Mouse (Mus musculus) gastrocnemius, postnatal 14 days (tissue): ENCODE results near the gene Pik3ca. TPM values are rescaled to one million over a fixed set of nuclear protein-coding genes. Genes with fewer than 3 reads are reported as not detected.
A peak's percentile ranks its signal among the peaks of the same experiment; 100 is the strongest.
"Not testable (repeated sequence)": the region's sequence is repeated elsewhere in the genome, so short reads cannot be mapped to it uniquely, and the experiment has no call there.

Experiments
- DNase-seq: peaks from one replicate; pipeline ENCODE4 v3.0.0; 2021; ENCODE audit warnings: mixed read lengths
- intact Hi-C: fragments of 180-260 bp; cut with DNase I; formaldehyde crosslinking; loops from one replicate; pipeline ENCODE4 v1.15.1; 2025; ENCODE audit warnings: low total_unique reads
- total RNA-seq, 2 experiments: library from RNA; stranded (reverse); gene quantifications; 2 replicates each; pipeline ENCODE4 v1.2.3; 2021

Pik3ca gene
- total RNA-seq, 2 experiments from 2014 or later = 36.9 to 40.9 TPM

DNA sequence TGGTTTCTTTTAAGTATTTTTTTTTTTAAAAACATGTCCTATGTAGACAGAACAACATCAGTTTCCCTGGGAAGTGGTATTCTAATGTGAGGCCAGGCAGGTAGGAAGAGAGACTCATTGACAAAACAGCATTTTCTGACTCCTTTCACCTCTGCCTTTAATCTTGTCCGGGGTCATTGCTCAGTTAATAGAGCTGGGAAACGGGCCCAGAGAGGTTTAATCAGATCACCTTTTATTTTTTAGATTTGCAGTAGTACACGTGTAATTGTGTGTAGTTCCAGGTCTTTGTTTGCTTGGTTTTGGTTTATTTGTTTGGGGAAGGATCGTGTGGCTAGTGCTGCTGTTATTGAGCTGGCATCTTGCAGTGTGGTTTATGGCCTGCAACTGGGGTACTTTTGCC lies 1.9 kb downstream of the Pik3ca start:
- intact Hi-C loops = no loop called here
- no peak for DNase-seq

DNA sequence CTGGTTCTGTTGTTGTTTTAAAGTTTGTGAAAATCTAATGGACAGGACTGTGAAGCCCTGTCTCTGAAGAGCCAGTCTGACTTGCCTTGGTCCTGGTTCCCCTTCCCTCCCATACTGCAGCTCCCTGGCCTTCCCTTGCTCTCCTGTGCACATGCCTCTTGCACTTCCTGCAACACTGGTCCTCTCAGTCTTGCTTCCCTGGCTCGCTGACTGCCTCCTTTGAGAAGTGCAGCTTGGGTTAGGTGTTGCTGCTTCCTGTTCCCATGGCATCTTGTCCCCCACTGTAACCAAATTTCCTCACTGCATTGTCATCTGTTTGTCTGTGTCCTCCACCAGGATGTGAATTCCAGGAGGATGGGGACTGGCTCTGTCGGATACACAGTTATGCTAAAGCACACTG lies 2.5 kb downstream of the Pik3ca start:
- intact Hi-C loops = loop anchor here (5.0 kb wide), 1 partner anchor 57 kb away; no protein-coding TSS in a partner anchor
- DNase-seq = no peak

DNA sequence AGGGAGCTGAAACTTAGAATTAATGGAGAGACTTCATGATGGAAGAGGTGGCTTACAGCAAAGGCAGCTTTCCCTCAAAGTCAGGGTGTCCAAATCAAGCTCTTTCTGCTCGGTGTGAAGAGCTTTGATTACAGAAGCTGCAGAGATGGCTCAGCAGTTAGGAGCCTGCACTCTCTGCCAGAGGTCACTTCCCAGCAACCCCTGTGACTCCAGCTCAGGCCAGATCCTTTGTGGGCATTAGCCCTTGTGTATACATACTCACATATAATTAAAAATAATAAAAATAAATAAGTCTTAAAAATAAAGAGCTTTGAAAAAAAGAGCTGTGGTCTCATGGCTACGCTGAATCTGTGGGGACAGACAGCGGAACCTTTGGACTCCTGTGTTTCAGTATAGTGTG lies 4.1 kb downstream of the Pik3ca start:
- intact Hi-C loops = loop anchor here (5.0 kb wide), 1 partner anchor 56 kb away; no protein-coding TSS in a partner anchor
- no peak for DNase-seq

DNA sequence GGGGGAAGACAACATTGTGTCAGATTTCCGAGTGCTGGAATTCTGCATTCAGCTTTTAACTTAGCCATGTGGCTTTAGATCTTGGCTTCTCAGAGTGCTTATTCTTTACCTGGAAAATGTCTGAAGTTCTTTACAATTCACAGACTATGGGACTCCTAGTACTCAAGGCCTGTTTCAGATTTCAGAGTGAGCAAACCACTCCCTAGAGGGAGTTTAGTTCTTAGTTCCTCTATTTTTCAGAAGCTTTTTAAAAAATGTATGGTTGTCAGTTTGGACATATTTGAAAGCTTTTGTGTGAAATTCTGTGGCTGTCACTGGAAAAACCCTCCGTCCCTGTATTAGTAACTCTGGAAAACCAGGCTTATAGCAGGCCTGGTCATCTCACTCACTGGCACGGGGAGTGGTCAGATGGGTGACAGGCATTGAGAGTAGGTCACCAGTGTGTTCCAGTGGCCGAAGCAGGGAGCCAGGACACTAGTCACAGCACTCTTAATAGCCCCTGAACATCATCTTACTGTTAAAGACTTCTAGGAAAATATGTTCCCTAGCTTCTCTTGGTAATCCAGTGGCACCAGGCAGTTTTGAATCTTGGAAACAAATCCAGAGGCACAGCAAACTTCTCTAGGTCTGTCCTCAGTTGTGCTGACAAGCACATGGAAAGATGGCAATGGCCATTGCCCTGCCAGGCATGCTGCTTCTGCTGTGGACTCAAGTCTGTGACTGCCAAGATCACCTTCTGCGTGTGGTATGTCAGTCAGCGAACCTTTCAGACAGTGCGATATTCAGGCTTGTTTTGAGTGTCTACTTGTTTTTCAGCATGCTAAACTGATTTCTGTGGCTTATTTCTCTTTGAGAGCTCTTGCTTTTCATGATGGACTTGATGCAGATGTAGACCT lies 5.8 kb downstream of the Pik3ca start:
- peak; percentile 62 for DNase-seq
- intact Hi-C loops = loop anchor here (5.0 kb wide), 1 partner anchor 54 kb away; no protein-coding TSS in a partner anchor

DNA sequence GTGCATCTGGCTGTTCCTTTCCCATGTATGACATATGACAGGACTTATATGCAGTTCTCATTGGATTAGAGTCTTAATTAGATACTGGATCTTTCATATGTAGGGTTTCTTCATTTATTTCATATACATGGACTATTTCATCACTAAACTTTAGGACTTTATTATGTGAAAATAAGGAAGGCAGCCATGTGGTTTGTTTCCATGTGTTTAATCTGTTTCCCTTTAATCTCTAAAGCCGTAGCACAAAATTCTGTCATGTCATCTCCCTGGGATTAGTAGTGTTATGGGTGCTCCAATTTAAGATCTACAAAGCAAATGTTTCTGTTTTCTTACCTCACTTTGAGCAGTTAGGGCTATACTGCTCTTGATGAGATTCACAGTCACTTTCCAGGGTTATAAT lies 8.2 kb downstream of the Pik3ca start:
- intact Hi-C loops = no loop called here
- no peak for DNase-seq

DNA sequence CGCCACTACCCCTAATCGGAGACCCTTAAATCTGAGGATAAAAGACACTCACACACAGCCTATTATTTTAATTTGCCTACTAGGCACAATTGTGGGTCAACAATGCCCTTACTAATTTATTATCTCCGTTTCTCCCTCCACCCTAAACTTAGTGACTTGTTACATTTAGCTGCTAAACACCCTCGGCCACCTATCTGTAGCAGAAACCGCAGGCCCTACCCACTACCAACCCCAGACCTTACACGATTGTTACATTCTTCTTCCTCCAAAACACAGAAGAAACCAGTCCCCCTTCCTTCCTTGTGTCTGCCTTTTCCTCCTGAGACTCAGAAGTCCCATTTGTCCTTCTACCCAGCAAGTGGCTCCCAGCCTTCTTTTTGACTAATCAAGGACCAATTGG lies 9.3 kb downstream of the Pik3ca start:
- intact Hi-C loops = no loop called here
- no peak for DNase-seq

DNA sequence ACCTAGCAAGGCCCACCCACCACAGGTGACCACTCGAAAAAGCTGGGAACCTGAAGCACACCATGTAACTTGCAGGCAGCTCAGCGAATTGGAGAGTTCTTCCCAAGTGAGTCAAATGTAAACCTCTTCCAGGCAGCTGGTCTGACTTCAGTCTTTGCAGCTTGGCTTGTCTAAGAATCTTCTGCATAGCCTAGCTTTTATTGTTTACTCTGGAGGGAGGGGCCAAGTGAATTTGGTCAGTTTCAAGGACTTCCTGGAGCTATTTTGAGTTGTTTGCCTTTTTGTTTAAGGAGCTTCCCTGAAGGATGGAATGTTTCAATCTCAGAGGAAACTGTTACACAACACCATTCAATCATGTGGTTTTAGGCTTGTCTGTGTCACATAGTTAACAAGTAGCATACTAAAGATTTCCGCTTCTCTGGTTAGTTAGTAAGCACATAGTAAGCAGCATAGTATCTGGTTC lies 11.4 kb downstream of the Pik3ca start:
- intact Hi-C loops = no loop called here
- no peak for DNase-seq

DNA sequence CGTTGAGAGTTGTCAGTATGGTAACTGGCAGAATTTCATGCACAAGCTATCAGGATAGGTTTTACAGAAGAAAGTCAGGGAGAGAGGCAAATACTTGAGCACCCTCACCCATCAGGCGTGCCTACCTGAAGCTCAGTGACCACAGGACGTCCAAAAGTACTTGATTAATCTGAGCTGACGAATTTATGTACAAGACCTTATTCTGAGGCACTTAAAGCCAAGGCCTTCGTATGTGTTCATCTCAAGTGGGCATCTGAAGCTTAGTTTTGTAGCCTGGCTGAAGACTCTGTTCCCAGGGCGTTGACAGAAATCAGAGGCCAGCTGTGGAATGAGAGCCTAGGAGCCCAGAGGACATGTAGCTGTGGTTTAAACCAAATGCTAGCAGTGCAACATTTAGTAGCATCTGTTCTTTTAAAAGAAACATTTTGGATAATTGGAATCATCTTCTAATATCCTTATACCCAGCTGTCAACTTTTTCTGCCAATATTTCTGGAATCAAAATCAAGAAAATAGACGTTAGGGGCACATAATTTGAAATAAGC lies 15.1 kb downstream of the Pik3ca start:
- DNase-seq = no peak
- intact Hi-C loops = no loop called here

DNA sequence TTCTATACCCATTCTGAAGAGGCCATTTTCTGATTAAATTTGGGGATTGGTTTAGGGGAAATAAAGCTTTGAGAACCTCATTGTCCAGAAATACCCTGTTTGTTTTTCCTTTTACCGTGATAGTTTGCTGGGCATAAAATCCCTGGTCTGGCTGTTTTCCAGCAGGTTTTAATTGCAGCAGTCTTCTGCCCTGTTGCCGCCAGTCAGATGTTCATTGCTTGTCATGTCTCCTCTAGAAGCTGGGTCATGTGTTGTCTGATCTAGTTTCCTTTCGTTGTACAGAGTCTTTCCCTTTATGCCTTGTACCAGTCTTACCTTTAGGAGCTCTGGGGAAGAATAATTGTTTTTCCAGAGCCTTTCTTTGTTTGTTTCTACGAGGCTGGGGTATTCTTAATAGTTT lies 16.9 kb downstream of the Pik3ca start:
- DNase-seq = no peak
- intact Hi-C loops = no loop called here

DNA sequence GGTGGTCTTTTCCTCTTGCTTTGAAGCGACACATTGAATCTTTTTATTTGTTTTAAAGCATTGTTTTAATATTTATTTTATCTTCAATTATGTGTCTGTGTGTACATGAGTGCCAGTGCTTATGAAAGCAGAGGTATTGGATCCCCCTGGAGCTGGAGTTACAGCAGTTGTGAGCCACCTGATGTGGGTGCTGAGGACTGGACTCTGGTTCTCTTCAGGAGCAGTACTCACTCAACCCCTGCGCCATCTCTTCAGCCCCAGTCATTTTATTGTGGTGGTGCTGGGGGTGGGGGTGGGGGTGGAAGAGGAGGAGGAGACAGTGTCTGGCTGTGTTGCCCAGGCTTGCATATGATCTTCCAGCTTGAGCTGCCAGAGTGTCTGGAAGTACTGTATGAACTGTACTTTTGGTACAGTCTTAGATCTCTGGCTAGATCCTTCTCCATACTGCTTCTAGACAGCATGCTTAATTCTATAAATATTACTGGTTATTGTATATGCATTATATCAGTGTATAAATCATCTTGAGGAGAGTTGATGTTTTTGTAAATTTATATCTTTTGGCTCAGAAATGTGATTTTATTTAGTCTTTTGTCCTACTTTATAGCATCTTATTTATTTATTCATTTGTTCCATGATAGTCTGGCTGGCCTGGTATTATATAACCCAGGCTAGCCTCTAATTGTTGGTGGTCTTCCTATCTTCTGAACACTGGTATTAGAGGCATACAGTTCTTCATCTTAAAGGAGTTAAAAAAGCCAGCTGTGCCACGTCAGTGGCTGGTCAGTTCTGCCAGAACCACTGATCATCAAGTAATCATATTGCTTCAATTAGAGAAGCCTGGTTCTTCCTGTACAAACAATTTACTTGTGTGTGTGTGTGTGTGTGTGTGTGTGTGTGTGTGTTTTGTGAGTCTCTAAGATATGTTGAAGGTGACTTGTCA lies 18.2 kb downstream of the Pik3ca start:
- intact Hi-C loops = no loop called here
- no peak for DNase-seq

DNA sequence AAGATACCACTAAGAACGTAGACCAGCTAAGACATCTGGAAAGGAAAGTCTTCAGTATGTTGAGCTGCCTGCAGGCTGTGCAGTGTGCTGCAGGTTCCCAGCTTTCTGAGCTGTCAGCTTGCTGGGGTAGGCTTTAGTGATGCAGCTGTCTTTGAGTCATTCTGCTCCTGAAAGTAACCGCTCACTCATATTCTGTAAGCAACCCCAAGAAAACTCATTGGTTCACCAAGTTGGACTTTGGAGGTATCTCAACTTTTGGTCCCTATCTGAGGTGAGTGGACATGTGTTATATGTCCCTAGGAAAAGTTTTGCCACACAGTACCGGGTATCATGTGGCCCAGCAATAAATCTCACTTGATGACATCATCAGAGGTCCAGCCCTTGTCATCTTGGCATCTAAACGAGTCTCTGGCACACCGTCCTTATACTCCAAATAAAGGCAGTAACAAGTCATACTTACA lies 20.3 kb downstream of the Pik3ca start:
- intact Hi-C loops = no loop called here
- DNase-seq = no peak

DNA sequence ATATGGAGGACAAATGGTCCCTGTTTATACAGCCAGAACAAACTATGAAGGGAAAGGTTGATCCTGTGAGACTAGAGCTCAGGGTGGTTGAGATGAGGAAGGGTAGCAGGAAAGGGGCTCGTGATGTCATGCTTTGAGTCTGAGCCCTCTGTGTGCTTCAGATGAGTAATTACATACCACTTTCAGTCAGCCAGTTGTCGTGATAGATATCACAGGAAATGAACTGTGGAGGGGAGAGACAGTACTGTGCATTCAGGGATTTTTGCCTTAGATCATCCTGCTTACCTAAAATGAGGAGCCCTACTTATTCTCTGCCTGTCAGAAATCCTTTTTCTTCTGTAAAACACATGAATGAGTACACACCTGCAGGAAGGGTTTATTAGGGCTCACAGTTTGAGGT lies 22.4 kb downstream of the Pik3ca start:
- no peak for DNase-seq

DNA sequence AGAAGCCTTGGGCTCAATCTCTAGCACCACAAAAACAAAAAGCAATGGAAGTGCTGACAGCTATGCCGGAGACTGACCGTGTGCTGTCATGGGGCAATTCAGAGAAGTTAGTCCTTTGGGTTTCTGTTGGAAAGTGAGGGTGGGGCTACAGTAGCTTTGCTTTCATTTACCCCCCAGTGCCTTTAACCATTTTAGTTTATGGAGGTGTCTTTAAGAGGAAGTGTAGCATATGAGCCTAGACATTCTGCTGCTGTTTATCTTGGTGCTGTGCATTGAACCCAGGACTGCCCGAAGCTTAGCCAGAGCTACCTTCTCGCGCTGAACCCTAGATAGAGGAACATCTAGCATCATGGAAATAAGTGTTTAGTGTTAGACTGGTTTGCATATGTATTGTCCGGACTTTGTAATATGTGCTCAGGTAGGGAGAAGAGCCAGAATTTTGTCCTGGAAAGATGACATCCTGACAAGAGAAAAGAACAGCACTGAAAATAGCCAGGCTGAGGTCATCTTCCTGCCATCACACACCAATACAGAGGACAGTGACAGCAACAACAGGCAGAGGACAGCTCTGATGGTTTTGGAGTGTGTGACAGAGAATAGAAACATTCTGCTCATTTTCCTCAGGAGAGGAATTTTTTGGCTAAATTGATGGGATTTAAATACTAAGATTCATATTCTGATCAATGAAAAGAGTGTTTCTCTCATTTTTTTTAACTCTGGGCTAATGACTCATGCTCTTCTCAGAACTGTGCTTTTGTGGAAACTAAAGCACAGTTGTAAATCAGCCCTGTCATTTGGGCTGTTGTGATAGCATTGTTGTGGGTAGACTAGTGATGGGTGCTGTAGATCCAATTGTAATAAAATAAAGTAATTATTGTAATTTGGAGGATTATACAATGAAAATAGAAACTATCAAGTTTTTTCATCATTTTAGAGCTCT lies 23.9 kb downstream of the Pik3ca start:
- no peak for DNase-seq
- intact Hi-C loops = no loop called here

More for the DNA sequence above, 22.4 kb downstream of the Pik3ca start:
- intact Hi-C loops = no loop called here

DNA sequence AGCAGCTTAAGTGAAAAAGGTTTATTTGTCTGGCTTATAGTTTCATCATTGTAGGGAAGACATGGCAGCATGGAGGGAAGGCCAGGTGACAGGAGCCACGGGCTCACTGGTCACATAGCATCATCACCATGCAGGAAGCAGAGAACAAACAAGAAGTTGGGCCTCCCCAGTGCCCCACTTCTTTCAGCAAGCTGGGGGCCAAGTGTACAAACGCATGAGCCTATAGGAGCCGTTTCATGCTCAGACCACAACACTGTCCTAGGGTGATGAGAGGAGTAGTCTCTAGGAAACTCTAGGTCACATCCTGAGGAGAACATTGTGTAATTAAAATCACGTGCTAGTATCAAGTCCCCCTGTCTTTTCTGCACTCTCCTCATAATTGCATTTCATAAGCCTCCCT lies 30.2 kb downstream of the Pik3ca start:
- no peak for DNase-seq

DNA sequence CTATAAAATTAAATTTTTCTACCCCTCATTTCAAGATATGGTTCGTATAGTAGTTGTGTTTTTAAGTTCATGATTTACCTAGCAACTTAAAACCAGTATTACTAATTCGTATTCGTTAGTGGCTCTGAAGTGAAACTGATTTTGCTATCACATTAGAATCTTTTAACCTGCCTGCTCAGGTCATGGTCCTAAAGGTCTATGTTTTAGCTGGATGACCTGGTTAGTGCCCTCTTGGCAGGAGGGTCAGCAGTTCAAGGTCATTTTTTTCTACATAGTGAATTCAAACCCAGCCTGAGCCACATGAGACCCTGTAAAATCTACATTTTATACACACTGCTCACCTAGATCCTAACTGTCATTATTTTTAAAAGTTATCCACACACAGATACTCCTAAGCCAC lies 30.9 kb downstream of the Pik3ca start:
- intact Hi-C loops = no loop called here
- no peak for DNase-seq

More for the DNA sequence above, 30.2 kb downstream of the Pik3ca start:
- intact Hi-C loops = no loop called here

DNA sequence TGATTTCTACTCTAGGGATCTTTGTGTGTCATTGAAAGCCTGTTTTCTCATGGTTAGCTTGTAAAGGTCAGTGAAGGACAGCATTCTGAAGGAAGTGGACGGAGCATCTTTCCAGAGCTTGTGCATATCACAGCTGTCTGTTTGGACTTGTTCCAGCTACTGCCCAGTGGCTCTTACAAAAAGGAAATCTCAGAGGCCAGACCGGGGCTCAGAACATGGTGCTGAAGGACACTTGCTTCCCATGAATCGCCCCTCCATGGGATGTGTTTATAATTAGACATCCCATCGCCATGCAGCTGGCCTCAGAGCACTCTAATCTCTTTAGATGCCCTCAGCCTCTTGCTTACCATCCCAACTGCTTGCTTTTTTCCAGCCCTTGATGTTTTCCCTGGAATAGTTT lies 31.4 kb downstream of the Pik3ca start:
- intact Hi-C loops = no loop called here
- peak; percentile 57 for DNase-seq

DNA sequence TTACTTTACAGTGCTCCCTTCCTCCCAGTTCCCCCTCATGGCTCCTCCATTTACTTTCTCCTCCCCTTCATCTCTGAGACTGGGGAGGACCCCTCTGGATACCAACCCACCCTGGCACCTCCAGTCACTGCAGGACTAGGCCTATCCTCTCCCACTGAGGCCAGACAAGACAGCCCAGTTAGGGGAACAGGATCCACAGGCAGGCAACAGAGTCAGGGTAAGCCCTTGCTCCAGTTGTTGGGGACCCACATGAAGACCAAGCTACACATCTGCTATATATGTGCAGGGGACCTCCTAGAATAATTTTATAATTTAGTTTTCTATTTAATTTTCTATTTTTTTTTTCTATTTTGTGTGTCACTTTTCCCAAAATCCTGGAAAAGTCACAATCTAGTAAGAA lies 31.9 kb downstream of the Pik3ca start:
- intact Hi-C loops, DNase-seq: not testable (repeated sequence)

DNA sequence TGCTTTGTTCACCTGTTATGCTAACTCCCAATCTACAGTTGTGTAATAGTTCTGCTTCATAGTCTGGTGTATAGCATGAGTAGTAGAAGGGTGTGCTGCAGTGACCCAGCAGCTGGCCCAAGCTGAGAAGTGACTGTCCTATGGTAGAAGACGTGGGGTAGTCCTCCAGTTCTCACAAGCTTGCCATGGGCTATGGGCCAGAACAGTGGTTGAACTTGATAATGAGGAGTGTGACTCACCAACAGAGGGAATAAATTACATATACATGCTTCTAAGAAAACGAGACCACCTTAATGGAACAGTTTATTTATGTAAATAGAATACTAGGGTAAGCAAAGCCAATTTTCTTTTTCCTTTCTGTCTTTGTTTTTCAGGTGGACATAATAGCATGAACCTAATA lies 32.9 kb downstream of the Pik3ca start:
- intact Hi-C loops = no loop called here
- DNase-seq = no peak

DNA sequence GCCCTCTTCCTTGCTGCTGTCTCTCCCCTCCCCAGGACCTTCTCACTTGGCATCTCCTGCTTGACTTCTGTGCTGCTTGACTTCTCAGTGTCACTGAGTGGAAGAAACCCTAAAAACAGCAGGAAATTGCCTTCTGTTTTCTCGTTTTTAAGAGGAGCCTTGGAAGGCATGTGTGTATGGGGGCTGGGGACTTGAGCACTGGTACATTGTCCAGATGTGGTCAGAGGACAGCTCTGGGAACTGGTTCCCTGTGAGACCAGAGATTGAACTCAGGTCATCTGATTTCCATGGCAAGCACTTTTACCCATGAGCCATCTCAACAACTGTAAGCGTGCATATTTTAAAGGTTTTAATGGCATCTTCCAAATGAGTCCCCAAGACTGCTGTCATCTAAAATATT lies 36.5 kb downstream of the Pik3ca start:
- intact Hi-C loops = no loop called here
- no peak for DNase-seq
